ENCODE assay signal across 34 mouse cellular contexts in genomic region chr4:117592206-117592605, GRCm38 (mm10).
"Had no signal": no experiment of that assay in that cellular context is flagged by ENCODE, and none has a peak within 500 bp of the region (broad histone marks: within the 10 kb centered on the region; RNA-seq: fewer than 3 reads in every experiment).

No protein-coding gene starts in this region.

- ATAC-seq: hindbrain, embryonic 16.5 days; hindbrain, postnatal 0 days; inflammation-experienced regulatory T-cells, adult 6 months; intestine, embryonic 15.5 days; intestine, embryonic 16.5 days; intestine, postnatal 0 days had no signal

- H3K4me1 ChIP-seq: heart, embryonic 15.5 days; kidney, embryonic 15.5 days had no signal

- H3K27me3 ChIP-seq: heart, embryonic 12.5 days; heart, embryonic 13.5 days; heart, embryonic 15.5 days; hindbrain, embryonic 12.5 days; hindbrain, embryonic 13.5 days; hindbrain, embryonic 15.5 days; intestine, embryonic 15.5 days; kidney, embryonic 15.5 days had no signal

- H3K4me2 ChIP-seq: heart, embryonic 12.5 days; heart, embryonic 13.5 days; heart, embryonic 15.5 days; hindbrain, embryonic 12.5 days; hindbrain, embryonic 13.5 days; hindbrain, embryonic 14.5 days; hindbrain, embryonic 15.5 days; intestine, embryonic 15.5 days; kidney, embryonic 15.5 days had no signal

- DNase-seq: heart, adult 2 months; heart, postnatal 10 days; heart, postnatal 14 days; heart, postnatal 36 days; heart, postnatal 4 days; kidney, adult 11 months; kidney, adult 18-20 months; kidney, adult 2 months; kidney, adult 8-10 months; kidney, adult 9 months; kidney, postnatal 10 days; kidney, postnatal 14 days; kidney, postnatal 25 days; kidney, postnatal 36 days; kidney, postnatal 4 days; layer of hippocampus, adult 9-11 months; layer of hippocampus, postnatal 36 days had no signal

- H3K9me3 ChIP-seq: heart, embryonic 12.5 days; heart, embryonic 13.5 days; heart, embryonic 15.5 days; hindbrain, embryonic 10.5 days; hindbrain, embryonic 12.5 days; hindbrain, embryonic 13.5 days; hindbrain, embryonic 15.5 days; intestine, embryonic 15.5 days; kidney, embryonic 15.5 days had no signal

- H3K9ac ChIP-seq: heart, embryonic 12.5 days; heart, embryonic 13.5 days; heart, embryonic 15.5 days; hindbrain, embryonic 12.5 days; hindbrain, embryonic 13.5 days; hindbrain, embryonic 14.5 days; hindbrain, embryonic 15.5 days; intestine, embryonic 15.5 days; kidney, embryonic 15.5 days had no signal

- H3K27ac ChIP-seq: heart, adult 2 months; heart, embryonic 13.5 days; heart, embryonic 15.5 days; hindbrain, embryonic 10.5 days; hindbrain, embryonic 12.5 days; hindbrain, embryonic 13.5 days; hindbrain, embryonic 14.5 days; hindbrain, embryonic 15.5 days; hindbrain, postnatal 0 days; intestine, embryonic 15.5 days; kidney, embryonic 15.5 days; kidney, postnatal 0 days; layer of hippocampus, adult 2 months had no signal

- H3K4me3 ChIP-seq: heart, adult 2 months; heart, embryonic 12.5 days; heart, embryonic 13.5 days; heart, embryonic 15.5 days; hindbrain, embryonic 10.5 days; hindbrain, embryonic 12.5 days; hindbrain, embryonic 13.5 days; hindbrain, embryonic 15.5 days; intestine, embryonic 15.5 days; kidney, embryonic 15.5 days; layer of hippocampus, adult 2 months had no signal
